20 mouse cellular contexts compared by ENCODE assay signal in genomic region chr8:58372389-58372788, GRCm38 (mm10).
DNase-seq lines count a peak whose midpoint lies in the region; ATAC-seq lines count a peak whose summit lies in the region.
"Had no signal": no experiment of that assay in that cellular context is flagged by ENCODE, and none has a peak within 500 bp of the region (broad histone marks: within the 10 kb centered on the region; RNA-seq: fewer than 3 reads in every experiment).

No protein-coding gene starts in this region.

- H3K4me2 ChIP-seq in hindbrain, embryonic 15.5 days = no peak overlapping the region
- no peak overlapping the region for H3K4me2 ChIP-seq in hindbrain, embryonic 12.5 days (replicated peaks)
- no peak overlapping the region for H3K4me2 ChIP-seq in hindbrain, embryonic 16.5 days (ENCODE audit: low read length)
- H3K4me2 ChIP-seq: neural tube, embryonic 12.5 days; stomach, embryonic 15.5 days had no signal

- WGBS in hindbrain, embryonic 15.5 days = 56% methylated on average over 2 of the region's 2 CpGs
- 78% methylated on average over 2 of the region's 2 CpGs for WGBS in hindbrain, embryonic 12.5 days
- 56% methylated on average over 2 of the region's 2 CpGs for WGBS in hindbrain, embryonic 16.5 days

- no peaks in the 10 kb centered on the region for H3K27me3 ChIP-seq in hindbrain, embryonic 15.5 days
- no peaks in the 10 kb centered on the region for H3K27me3 ChIP-seq in hindbrain, embryonic 12.5 days
- no peaks in the 10 kb centered on the region for H3K27me3 ChIP-seq in hindbrain, embryonic 16.5 days (replicated peaks; ENCODE audit: control insufficient read depth, insufficient read depth, low read length)
- H3K27me3 ChIP-seq: neural tube, embryonic 12.5 days; stomach, embryonic 15.5 days had no signal

- H3K27ac ChIP-seq in hindbrain, embryonic 15.5 days (replicated peaks) = 0 out of 2 replicates have a peak overlapping the region, but pooled peaks have one; percentile 42
- no peak overlapping the region for H3K27ac ChIP-seq in hindbrain, embryonic 12.5 days
- H3K27ac ChIP-seq in hindbrain, embryonic 16.5 days (ENCODE audit: low read depth, low read length) = no peak overlapping the region
- H3K27ac ChIP-seq: heart, embryonic 10.5 days; neural tube, embryonic 12.5 days; stomach, embryonic 15.5 days had no signal

- H3K9me3 ChIP-seq in hindbrain, embryonic 15.5 days = no peaks in the 10 kb centered on the region
- H3K9me3 ChIP-seq in hindbrain, embryonic 12.5 days (replicated peaks) = no peaks in the 10 kb centered on the region
- H3K9me3 ChIP-seq in hindbrain, embryonic 16.5 days (ENCODE audit: control insufficient read depth, low read length) = no peaks in the 10 kb centered on the region
- H3K9me3 ChIP-seq: heart, embryonic 10.5 days; neural tube, embryonic 12.5 days; stomach, embryonic 15.5 days had no signal

- no peaks in the 10 kb centered on the region for H3K4me1 ChIP-seq in hindbrain, embryonic 15.5 days (replicated peaks)
- no peaks in the 10 kb centered on the region for H3K4me1 ChIP-seq in hindbrain, embryonic 12.5 days
- no peaks in the 10 kb centered on the region for H3K4me1 ChIP-seq in hindbrain, embryonic 16.5 days (ENCODE audit: control insufficient read depth, insufficient read depth, low read depth, low read length)
- H3K4me1 ChIP-seq: heart, embryonic 10.5 days; neural tube, embryonic 12.5 days; stomach, embryonic 15.5 days had no signal

- DNase-seq in right cerebral cortex, postnatal 4 days = peak; percentile 7
- no peak for DNase-seq in right cerebral cortex, postnatal 25 days
- DNase-seq in thymus, postnatal 36 days = no peak
- DNase-seq: adrenal gland, postnatal 25 days; cerebellum, postnatal 14 days; heart, postnatal 10 days; kidney, adult 9 months; kidney, postnatal 36 days; liver, postnatal 0 days; lung, postnatal 36 days; spleen, adult 18-20 months had no signal

- H3K4me3 ChIP-seq in hindbrain, embryonic 15.5 days = no peak overlapping the region
- no peak overlapping the region for H3K4me3 ChIP-seq in hindbrain, embryonic 12.5 days
- no peak overlapping the region for H3K4me3 ChIP-seq in hindbrain, embryonic 16.5 days (ENCODE audit: low read length)
- H3K4me3 ChIP-seq: heart, embryonic 10.5 days; neural tube, embryonic 12.5 days; stomach, embryonic 15.5 days had no signal

- H3K9ac ChIP-seq in hindbrain, embryonic 15.5 days = no peak overlapping the region
- no peak overlapping the region for H3K9ac ChIP-seq in hindbrain, embryonic 12.5 days
- H3K9ac ChIP-seq in hindbrain, embryonic 16.5 days (ENCODE audit: low read depth, low read length) = no peak overlapping the region
- H3K9ac ChIP-seq: liver, postnatal 0 days; neural tube, embryonic 12.5 days; stomach, embryonic 15.5 days had no signal

- no peak for ATAC-seq in hindbrain, embryonic 15.5 days (ENCODE audit: low FRiP score, low read depth)
- no peak for ATAC-seq in hindbrain, embryonic 12.5 days (ENCODE audit: low FRiP score)
- ATAC-seq in hindbrain, embryonic 16.5 days = peak; percentile 85
- no peak for ATAC-seq in erythroid progenitor cell, adult 5-6 weeks (replicated peaks; ENCODE audit: low FRiP score, poor library complexity, severe bottlenecking)
- ATAC-seq: activated CD4-positive, CD25-positive, alpha-beta regulatory T cell, adult 4 months; inflammation-experienced regulatory T-cells, adult 6 months; liver, postnatal 0 days had no signal

- H3K36me3 ChIP-seq in hindbrain, embryonic 15.5 days = no peaks in the 10 kb centered on the region
- no peaks in the 10 kb centered on the region for H3K36me3 ChIP-seq in hindbrain, embryonic 12.5 days
- H3K36me3 ChIP-seq in hindbrain, embryonic 16.5 days (ENCODE audit: control insufficient read depth, insufficient read depth, low read length) = no peaks in the 10 kb centered on the region
- H3K36me3 ChIP-seq: heart, embryonic 10.5 days; neural tube, embryonic 12.5 days; stomach, embryonic 15.5 days had no signal
